Mouse (Mus musculus) G1E (cell line): Measurements from ENCODE around the gene Ubald2. TPM values are rescaled to one million over a fixed set of nuclear protein-coding genes. Genes with fewer than 3 reads are reported as not detected.

Experiments
- ATAC-seq: 2 replicates; pipeline ENCODE4 v1.8.0; 2016; ENCODE audit warnings: mild to moderate bottlenecking; ENCODE audit not compliant: insufficient number of reproducible peaks, poor library complexity, low FRiP score, severe bottlenecking; ENCODE audit errors: extremely low read depth
- DNase-seq: peaks from one replicate; pipeline ENCODE4 v3.0.0; 2012; ENCODE audit warnings: low spot score
- H3K27me3 ChIP-seq: 2 replicates; pipeline ENCODE4 v1.6.1; 2012; ENCODE audit warnings: mild to moderate bottlenecking, low read length, inconsistent platforms; ENCODE audit not compliant: insufficient read depth
- H3K36me3 ChIP-seq: replicated peaks from 2 replicates; pipeline ENCODE3; 2012; ENCODE audit warnings: mild to moderate bottlenecking, inconsistent platforms
- H3K4me1 ChIP-seq: 2 replicates; pipeline ENCODE4 v1.6.1; 2012; ENCODE audit warnings: low read depth, low read length, inconsistent platforms, mixed read lengths; ENCODE audit not compliant: insufficient read depth
- H3K4me3 ChIP-seq: 2 replicates; pipeline ENCODE4 v1.5.1; 2012; ENCODE audit warnings: low read depth, mild to moderate bottlenecking, inconsistent platforms, low read length, moderate library complexity, mixed read lengths
- H3K9me3 ChIP-seq: replicated peaks from 2 replicates; pipeline ENCODE4 v1.6.1; 2012; ENCODE audit warnings: inconsistent platforms
- CTCF ChIP-seq: IDR thresholded peaks from 2 replicates; pipeline ENCODE4 v1.5.1; 2012; ENCODE audit warnings: low read depth, low read length, inconsistent platforms, mixed read lengths
- GATA1 ChIP-seq: IDR thresholded peaks from 2 replicates; pipeline ENCODE4 v1.6.1; 2012; ENCODE audit warnings: borderline replicate concordance, low read length, inconsistent platforms, mixed read lengths
- GATA2 ChIP-seq: IDR thresholded peaks from 2 replicates; pipeline ENCODE4 v1.6.1; 2012; ENCODE audit warnings: low read depth, low read length, inconsistent platforms, borderline replicate concordance
- POLR2AphosphoS5 ChIP-seq: IDR thresholded peaks from 2 replicates; pipeline ENCODE4 v1.6.1; 2012; ENCODE audit warnings: low read depth, low read length, inconsistent platforms; ENCODE audit not compliant: insufficient replicate concordance
- TAL1 ChIP-seq: conservative IDR thresholded peaks from 2 replicates; pipeline ENCODE4 v1.6.1; 2012; ENCODE audit warnings: low read depth, low read length, inconsistent platforms, mixed read lengths
- polyA plus RNA-seq: library from polyadenylated mRNA; stranded (reverse); fragments of >175 nt; gene quantifications from 2 replicates; pipeline ENCODE4 v1.2.3, GENCODE M21; 2012
- total RNA-seq, 2 experiments: library from RNA; stranded (forward) in 1 of 2; stranded (reverse) in 1 of 2; fragments of 200-1000 nt in 1 of 2; fragments of >200 nt in 1 of 2; fragmentation: Nextera tagmentation in 1 of 2; gene quantifications; 2 replicates each; pipeline ENCODE4 v1.2.3; 2014 to 2017

Gene Ubald2
- total and polyA plus RNA-seq, 3 experiments: 114 to 1,104 (median 210) TPM

DNA sequence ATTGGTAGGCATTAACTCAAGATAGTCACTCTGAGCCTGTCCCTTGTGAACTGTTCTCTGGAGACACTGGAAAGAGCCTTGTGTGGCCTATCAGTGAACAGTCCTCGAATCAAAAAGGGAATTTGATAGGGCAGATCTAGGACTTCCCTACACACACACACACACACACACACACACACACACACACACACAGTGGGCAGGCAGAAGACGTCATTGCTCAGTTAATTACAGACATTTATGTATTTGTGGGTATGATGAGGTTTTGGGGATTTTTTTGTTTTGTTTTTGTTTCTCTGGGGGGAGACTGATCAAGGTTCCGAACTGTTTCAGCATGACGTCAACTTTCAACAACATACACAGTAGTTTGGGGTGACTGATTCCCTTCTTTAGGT is 20.3 kb upstream of the Ubald2 start:
- Histone ChIP-seq H3K4me1 (peaks cover 35% of the 10 kb centered on the region), H3K9me3 (peaks cover 14% of the 10 kb centered on the region), H3K36me3 (no peaks in the 10 kb centered on the region), H3K4me3 (no peak overlapping the region), H3K27me3 (peaks cover 19% of the 10 kb centered on the region)
- no peak for ATAC-seq
- DNase-seq: no peak
- no peak for TF ChIP-seq CTCF
- no peak for TF ChIP-seq POLR2AphosphoS5
- no peak for TF ChIP-seq TAL1
- TF ChIP-seq GATA2: no peak
- TF ChIP-seq GATA1: no peak

- no peak for TF ChIP-seq POLR2AphosphoS5
- TF ChIP-seq GATA1: no peak
- TF ChIP-seq CTCF: no peak
- TF ChIP-seq GATA2: no peak
- no peak for TF ChIP-seq TAL1
- Histone ChIP-seq H3K4me3 (no peak overlapping the region), H3K27me3 (peaks cover 22% of the 10 kb centered on the region), H3K36me3 (no peaks in the 10 kb centered on the region), H3K9me3 (peaks cover 14% of the 10 kb centered on the region), H3K4me1 (peaks cover 55% of the 10 kb centered on the region)
- DNase-seq (no peak), ATAC-seq (no peak)
Measured at GRCm38 (mm10) chr11:116416196-116416943, 17.5 kb upstream of the Ubald2 start.

DNA sequence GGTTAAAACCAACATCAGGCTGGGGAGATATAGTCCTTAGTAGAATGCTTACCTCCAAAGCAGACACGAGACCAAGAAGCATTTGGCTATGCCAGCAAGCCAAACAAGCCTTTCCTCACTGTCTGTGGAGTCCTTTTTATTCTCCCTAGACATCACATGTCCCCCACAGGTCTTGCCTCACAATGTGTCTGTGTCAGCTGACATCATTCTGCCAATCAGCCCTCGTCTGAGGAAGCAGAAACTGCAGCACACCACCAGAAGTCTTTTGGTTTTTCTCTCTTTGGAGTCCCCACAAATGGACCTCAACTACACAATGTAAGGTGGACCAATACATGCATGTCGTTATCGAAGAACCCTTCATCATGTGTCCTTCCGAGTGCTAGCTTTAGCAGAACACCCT is 16.8 kb upstream of the Ubald2 start:
- Histone ChIP-seq H3K36me3 (no peaks in the 10 kb centered on the region), H3K27me3 (peaks cover 15% of the 10 kb centered on the region), H3K4me3 (no peak overlapping the region), H3K4me1 (peaks cover 51% of the 10 kb centered on the region), H3K9me3 (peaks cover 14% of the 10 kb centered on the region)
- no peak for TF ChIP-seq CTCF
- TF ChIP-seq POLR2AphosphoS5: no peak
- no peak for TF ChIP-seq GATA2
- TF ChIP-seq GATA1: no peak
- TF ChIP-seq TAL1: no peak
- DNase-seq (no peak), ATAC-seq (no peak)

DNA sequence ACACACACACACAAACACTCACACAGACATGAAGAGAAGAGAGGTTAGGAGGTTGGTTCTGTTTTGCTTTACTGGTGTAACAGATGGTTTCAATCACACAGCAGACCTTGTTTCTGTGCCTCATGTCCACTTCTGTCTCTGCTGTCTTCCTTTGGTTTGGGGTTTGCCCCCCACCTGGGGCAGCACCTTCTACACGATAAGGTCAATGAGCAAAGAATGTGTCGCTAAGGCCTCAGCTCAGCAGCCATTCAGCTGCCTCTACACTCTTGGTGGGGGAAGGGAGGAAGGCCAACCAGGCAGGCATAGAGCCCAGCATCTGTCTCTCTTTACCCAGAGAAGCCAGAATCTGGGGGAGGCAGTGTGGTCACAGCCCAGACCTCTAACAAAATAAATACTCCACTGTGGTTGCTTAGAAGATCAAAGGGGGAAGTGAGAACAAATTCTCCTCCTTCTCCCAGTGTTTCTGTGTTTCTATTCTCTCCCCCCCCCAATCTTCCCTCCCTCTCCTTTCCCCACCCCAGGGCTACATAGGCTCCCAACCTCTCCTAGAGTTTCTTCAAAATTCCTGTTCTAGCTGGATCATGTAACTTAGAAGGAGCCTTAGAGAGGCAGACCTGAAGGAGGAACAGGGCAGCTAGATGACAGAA is 15.6 kb upstream of the Ubald2 start:
- peaks cover 6% of the 10 kb centered on the region; the same call in 1 of the 2 replicates for H3K27me3 ChIP-seq
- peaks cover 41% of the 10 kb centered on the region for H3K4me1 ChIP-seq
- ATAC-seq (no peak), DNase-seq (no peak)
- H3K4me3 ChIP-seq: no peak overlapping the region
- H3K36me3 ChIP-seq: no peaks in the 10 kb centered on the region
- H3K9me3 ChIP-seq: peaks cover 1% of the 10 kb centered on the region
- no peak for TF ChIP-seq CTCF
- TF ChIP-seq GATA1: no peak
- TF ChIP-seq POLR2AphosphoS5: no peak
- TF ChIP-seq TAL1: no peak
- TF ChIP-seq GATA2: no peak

- Histone ChIP-seq H3K4me1 (peaks cover 43% of the 10 kb centered on the region), H3K4me3 (no peak overlapping the region)
- ATAC-seq: no peak
Measured at GRCm38 (mm10) chr11:116418841-116419462, 14.9 kb upstream of the Ubald2 start.

DNA sequence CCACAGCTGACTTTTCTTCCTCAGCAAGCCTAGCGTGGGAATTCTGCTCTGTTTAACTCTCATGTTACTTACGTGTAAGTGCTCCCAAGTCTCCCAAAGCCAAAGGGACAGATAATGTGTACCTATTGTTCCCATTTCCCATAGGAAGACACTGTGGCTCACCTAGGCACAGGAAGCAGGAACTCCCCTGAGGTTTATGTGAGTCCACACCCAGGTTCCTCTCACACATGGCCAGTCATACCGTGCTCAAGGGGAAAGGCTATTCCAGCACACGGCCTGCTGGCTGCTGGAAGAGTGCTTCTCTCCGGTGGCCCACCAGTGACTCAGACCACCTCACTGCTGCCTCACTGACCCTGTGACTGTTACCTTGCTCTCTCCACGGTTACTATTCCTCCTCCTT is 12.8 kb upstream of the Ubald2 start:
- Histone ChIP-seq H3K9me3 (no peaks in the 10 kb centered on the region), H3K4me1 (peaks cover 56% of the 10 kb centered on the region), H3K36me3 (no peaks in the 10 kb centered on the region), H3K4me3 (no peak overlapping the region), H3K27me3 (peaks cover 5% of the 10 kb centered on the region; the same call in 1 of the 2 replicates)
- DNase-seq (no peak), ATAC-seq (no peak)
- no peak for TF ChIP-seq CTCF
- TF ChIP-seq POLR2AphosphoS5: no peak
- no peak for TF ChIP-seq GATA1
- no peak for TF ChIP-seq GATA2
- TF ChIP-seq TAL1: no peak

More at GRCm38 (mm10) chr11:116418841-116419462, 14.9 kb upstream of the Ubald2 start:
- no peak for DNase-seq
- H3K27me3 ChIP-seq: peaks cover 5% of the 10 kb centered on the region; the same call in 1 of the 2 replicates
- TF ChIP-seq POLR2AphosphoS5 (no peak), CTCF (no peak), TAL1 (no peak), GATA2 (no peak), GATA1 (no peak)
- H3K36me3 ChIP-seq: no peaks in the 10 kb centered on the region
- no peaks in the 10 kb centered on the region for H3K9me3 ChIP-seq
